Mouse (Mus musculus) cerebellum, postnatal 4 days (tissue): Measurements from ENCODE around the gene Ahsa1.
A peak's percentile ranks its signal among the peaks of the same experiment; 100 is the strongest.
"Not testable (repeated sequence)": the region's sequence is repeated elsewhere in the genome, so short reads cannot be mapped to it uniquely, and the experiment has no call there.

Source experiments
- DNase-seq, 2 experiments: peaks; one replicate each; pipeline ENCODE4 v3.0.0; 2022; ENCODE audit warnings: low spot score in 2 of 2, mixed read lengths in 1 of 2

Gene Ahsa1

DNA sequence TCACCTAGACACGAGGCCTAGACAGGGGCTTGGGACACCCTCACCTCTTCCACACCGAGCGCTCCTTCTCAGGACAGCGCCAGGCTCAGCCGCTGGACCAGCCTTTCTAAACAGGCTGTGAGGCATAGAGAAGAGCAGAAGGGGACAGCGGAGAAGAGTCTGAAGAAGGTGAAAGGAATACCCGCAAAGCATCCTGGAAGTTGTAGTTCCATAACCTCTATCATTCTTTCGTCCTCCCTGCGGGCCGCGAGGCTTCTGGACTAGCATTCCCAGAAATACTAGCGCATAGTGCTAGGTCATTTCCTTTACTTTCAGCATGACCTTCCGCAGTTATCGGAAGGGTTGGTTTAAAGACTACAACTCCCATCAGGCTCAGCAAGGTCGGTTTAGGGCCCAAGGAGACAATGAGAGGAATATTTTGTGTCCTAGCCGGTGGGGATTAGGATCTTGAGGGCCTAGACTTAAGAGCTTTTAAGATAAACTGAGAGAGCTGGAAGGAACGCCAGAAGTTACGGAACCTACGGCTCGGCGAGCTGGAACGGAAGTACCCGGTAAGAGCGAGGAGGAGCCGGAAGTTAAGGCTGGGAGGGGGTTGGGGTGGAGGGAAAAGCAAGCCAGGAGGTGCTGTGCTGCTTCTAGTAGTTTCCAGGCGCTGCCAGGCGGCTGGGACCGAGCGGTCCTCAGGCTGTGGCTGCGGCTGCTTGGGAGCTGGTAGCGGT lies at the start of gene Ahsa1, which contains the start of gene Vipas39:
Gene Ahsa1 (plus strand): TSS at position 372 of the 719 bp plus-strand sequence.
Gene Vipas39 (minus strand): TSS at position 149 of the 719 bp plus-strand sequence.
- DNase-seq = peak; percentile 67 to 83

- DNase-seq = no peak
Observed at GRCm38 (mm10) chr12:87217596-87217995, 48.7 kb upstream of the Ahsa1 start.

DNA sequence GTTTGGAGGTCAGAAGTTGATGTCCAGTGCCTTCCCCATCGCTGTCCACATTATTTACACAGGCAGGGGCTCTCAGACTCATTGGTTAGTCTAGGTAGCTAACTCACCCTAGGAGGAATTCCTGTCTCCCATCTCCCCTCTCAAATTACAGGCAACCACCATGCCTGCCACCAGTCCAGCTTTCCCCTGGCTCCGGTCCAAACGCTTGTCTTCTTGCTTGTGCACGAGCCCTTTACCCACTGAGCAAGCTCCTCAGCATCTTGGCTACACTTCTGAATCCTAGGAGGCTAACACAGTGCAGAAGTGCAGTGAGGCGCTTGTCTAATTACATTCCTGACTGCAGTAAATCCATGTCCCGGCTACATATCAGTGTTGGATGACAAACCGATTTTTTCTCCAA lies 46.9 kb upstream of the Ahsa1 start:
- peak in 1 of 2 experiments; percentile 49 for DNase-seq

DNA sequence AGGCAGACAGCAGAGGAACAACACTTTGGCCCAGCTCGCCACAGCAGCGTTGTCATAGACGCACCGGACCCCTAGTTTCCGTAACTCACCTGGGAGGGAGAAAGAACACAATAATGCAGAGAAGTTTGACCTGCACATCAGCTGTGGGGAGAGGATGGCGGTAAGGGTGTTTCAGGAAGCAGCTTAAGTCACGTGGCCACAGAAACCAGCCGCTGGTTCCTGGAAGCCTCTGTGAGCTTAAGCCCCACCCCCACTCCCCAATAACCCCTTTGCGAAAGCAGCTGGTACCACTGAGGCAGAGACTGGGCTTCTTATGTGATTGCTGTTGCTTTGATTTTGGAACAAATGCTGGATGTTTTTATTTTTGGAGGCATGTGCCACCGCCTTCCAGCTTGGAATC lies 41.3 kb upstream of the Ahsa1 start:
- DNase-seq = no peak

DNA sequence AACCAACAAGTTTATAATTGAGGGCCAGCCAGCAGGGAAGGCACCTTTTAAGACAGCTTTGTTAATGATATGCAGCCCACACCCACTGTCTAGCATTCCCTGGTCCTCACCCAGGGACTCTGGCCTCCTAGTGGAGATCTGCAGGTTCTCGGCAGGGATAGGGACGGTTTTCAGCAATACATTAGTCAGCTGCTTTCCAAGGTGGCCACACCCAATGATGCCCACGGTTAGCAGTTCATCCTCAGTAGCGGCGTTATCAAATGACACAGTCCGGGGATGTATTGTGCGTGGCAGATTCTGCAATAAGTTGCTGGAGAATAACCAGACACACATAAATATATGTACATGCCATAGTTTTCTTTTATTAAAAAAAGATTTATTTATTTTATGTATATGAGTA lies 39.5 kb upstream of the Ahsa1 start:
- no peak for DNase-seq

DNA sequence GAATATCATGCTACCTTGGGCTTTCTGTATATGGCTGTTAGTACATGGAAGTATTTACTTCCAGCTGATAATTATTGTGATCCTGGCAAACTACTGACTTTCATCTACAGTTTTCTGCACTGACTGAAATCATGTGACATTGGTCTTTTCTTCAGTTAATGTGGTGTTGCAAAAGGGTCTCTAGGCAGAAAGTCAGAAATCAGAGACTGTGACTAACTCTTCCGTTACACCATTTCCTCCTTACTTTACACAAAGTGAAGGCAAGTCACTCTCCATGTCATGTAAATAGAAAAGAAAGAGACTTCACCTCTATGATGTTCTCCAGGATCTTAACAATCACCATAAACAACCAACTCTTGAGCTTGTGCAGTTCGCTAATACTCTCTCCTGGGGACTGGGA lies 36.6 kb upstream of the Ahsa1 start:
- DNase-seq = no peak

- no peak for DNase-seq
Observed at GRCm38 (mm10) chr12:87230379-87230895, 35.8 kb upstream of the Ahsa1 start.

DNA sequence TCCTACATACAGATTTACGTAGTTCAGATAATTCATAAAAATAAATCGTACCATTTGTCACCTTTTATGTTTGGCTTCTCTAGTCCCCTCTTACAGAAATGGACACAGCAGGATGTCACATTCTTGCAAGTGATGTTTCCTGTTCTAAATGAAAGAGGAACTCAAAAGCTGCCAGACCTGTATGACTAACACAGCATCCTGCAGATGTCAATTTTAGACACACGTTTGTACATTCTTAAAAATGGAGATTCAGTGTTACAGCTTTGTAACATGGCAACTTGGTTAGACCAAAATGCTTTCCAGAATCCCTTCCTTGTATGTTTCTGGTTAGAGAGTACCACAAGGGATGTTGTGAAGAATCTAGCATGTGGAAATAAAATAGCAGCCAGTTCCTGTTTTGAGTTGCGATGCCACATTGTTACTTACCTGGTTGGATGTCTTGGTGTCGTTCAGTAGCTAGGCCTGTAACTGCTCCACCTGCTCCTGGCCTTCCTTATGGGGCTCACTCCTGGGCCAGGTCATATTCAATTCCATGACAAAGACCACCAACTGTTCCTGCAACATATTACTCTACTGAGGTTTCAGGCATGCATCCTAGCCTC lies 29.3 kb upstream of the Ahsa1 start:
- no peak for DNase-seq

GRCm38 (mm10) chr12:87238632-87239031 lies 27.6 kb upstream of the Ahsa1 start, which contains the start of gene Noxred1:
Noxred1 (minus strand) TSS chr12:87238732.
- DNase-seq = no peak

DNA sequence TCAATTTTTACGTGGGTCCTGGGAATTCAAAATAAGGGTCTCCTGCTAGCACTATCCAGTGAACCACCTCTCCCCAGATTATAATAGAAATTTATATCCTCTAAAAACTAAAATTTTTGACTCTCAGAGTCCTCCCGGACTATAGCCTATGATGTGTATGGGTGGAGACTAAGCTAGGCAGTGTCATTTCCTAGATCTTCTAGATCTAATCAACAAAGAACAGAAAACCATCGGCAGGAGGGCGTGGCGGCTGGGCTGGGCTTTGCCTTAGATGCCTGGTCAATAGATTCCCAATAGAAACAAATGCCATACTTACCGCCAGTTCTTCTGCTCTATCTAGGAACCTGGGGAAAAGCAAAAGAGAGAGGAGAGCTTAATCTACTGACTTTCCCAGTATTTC lies 16.1 kb upstream of the Ahsa1 start:
- no peak for DNase-seq

GRCm38 (mm10) chr12:87253878-87254277 lies 12.4 kb upstream of the Ahsa1 start:
- DNase-seq = no peak

DNA sequence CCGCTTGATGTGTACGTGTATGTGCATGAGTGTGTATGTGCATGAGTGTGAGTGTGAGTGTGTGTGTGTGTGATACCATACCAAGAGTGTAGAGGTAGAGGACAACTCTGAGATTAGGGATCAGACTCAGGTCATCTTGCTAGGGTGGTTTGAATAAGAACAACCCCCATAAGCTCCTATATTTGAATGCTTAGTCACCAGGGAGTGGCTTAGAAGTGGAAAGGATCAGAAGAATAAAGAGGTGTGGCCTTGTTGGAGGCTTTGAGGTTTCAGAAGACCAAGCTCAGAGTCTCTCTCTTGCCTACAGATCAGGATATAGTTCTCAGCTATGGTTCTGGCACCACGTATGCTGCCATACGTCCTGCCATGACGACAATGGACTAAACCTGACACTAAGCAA lies 9.7 kb upstream of the Ahsa1 start:
- no peak for DNase-seq

GRCm38 (mm10) chr12:87260562-87260961 lies 5.7 kb upstream of the Ahsa1 start:
- DNase-seq = no peak

DNA sequence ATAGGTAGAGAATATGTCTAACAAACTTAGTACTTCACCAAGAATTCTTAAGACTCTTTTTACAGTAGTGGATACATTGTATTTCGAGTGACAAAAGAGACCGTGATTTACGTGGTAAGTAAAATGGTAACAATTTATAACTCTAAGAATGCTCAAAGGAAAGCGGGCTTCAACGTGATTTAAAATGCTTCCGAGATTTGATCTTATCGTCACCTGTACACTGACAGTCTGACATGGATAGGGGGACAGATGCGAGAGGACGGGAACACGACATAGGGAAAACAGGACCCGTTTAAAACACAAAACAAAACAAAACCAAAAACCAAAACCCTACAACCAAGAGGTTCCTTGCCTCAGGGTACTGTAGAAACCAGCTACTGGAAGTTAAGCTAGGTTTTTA lies 835 bp upstream of the Ahsa1 start:
- no peak for DNase-seq

DNA sequence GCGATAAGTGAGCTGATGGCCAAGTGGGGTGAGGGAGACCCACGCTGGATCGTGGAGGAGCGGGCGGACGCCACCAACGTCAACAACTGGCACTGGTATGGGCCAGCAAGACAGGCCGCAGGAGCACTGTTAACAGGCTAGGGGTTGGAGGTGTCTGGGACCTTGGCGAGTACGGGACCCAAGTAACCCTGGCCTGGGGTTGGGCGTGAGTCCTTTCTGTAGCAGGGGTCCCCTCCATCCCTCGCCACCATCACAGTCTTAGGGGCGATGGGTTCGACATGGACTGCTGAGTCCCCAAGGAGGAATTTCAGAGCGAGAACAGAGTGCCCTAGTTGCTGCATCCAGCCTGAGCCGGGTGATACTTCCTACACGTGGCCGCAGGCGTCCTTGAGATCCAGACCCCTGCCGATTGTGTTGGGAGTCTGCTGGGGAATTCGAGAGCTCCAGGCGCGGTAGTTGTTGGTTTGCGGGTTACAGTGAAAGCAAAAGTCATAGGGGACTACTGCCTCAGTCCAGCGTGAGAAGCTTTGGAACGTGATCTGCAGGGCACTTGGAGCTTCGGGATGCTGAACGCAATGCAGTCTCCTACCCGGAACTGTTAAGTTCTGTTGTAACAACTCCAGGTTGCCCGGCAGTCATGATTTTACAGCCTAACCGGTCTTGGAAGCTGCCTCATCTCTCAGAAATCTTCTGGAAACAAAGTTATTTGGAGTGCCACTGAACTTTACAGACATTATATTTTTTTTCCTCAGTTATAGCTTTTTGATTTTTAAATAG lies 736 bp downstream of the Ahsa1 start:
- no peak for DNase-seq

- DNase-seq = peak in 1 of 2 experiments; percentile 36
Observed at GRCm38 (mm10) chr12:87267682-87268081, 1.4 kb downstream of the Ahsa1 start.

DNA sequence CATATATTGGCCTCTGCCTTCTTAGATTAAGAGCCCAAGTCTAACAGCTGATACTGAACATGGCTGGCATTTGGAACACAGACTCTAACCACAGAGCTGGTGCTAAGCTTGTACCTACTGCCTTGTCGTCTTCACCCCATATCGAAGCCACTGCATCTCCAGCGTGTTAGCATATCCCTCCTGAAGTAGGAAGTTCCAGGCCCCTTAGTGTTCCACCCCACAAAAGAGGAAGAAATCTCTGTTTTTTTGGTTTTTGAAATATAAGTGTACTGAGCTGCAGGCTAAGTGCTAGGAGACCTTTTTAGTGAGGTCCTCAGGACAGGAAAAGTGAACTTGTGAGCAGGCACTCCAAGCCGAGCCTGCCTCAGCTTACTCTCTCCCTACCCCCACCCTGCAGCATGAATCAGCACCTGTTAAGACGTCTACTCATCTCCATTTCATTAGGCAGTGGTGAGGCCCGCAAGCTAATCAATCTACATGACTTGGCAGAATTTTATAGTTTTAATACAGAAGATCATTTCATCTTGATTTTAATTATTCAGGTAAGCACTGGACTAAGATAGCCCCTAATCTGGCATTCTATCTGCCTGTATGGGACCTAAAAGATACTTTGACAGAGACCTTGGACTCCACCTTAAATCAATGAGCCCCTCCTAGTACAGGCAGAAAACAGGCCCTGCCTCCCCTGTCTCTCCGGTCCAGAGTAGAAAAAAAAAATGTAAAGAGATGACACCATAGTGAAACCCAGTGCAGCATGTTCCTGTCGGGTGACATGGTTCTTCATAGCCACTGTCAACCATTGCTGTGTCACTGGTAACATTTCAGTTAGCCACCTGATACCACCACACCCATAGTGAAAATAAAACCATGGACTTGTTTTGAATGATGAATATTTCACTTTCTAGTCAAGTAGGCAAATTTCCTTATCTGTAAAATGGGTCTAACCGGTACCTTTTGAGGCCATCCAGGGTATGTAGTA lies 8.9 kb downstream of the Ahsa1 start:
- DNase-seq = no peak

DNA sequence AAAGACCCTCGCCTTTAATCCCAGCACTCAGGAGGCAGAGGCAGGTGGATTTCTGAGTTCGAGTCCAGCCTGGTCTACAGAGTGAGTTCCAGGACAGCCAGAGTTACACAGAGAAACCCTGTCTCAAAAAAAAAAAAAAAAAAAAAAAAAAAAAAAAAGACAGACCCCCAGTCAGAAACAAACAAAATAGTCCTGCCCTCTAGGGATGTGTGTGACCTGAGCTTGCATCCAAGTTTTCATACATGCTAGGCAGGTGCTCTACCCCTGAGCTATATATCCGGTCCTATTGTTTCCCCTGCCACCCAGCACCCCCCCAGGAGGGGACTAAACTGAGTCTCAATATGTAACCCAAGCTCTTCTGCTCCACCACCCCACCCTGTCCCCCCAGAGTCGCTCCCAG lies 11.0 kb downstream of the Ahsa1 start:
- not testable (repeated sequence) for DNase-seq

- no peak for DNase-seq
Observed at GRCm38 (mm10) chr12:87278118-87278730, 11.9 kb downstream of the Ahsa1 start.

- no peak for DNase-seq
Observed at GRCm38 (mm10) chr12:87279350-87279749, 13.1 kb downstream of the Ahsa1 start.

DNA sequence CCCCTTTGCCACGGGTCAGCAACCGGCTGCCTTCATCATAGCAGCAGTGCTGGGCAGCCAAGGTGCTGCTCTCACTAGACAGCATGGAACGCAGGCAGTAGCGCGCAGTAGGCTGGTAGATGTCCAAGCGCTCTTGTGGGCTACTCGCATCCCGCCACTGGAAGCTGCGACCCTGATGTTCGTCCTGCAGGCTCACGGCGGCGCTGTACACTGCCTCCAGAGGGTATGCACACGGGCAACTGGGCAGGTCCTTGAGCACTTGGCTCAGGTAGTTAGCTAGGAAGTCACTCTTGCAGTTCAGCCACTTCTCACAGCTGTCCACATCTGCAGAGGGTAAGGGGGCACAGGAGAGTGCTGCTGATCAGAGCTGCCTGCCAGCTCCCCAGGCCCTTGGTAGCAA lies 13.6 kb downstream of the Ahsa1 start:
- no peak for DNase-seq
